12 mouse cellular contexts compared by ENCODE assay signal in the genomic region with DNA sequence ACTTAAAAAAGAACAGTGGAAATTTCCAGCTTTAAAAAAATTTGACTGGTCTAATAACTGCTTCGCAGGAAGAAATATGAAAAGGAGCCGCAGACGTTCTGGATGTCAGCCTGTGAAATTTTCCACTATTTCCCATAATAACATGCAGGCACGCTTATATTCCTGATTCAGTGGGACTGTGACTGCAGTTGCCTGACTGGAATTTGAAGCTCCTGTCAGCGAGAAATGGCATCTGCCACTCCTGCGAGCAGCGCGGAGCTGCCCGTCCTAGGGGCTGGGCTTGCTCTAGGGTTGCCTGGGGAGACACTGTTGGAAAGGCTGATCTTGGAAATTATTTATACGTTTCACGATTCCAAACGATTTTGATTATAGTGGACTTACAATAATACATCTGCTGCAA. TPM values are rescaled to one million over a fixed set of nuclear protein-coding genes. Genes with fewer than 3 reads are reported as not detected.
DNase-seq lines count a peak whose midpoint lies in the region; ATAC-seq and TF ChIP-seq lines count a peak whose summit lies in the region.
"Had no signal": no experiment of that assay in that cellular context is flagged by ENCODE, and none has a peak within 500 bp of the region (broad histone marks: within the 10 kb centered on the region; RNA-seq: fewer than 3 reads in every experiment).

No protein-coding gene starts in this region.

- WGBS in heart, embryonic 14.5 days: 35% methylated on average over 12 of the region's 12 CpGs
- WGBS in liver, postnatal 0 days (ENCODE audit: insufficient replicate concordance): 76% methylated on average over 12 of the region's 12 CpGs

- peak overlapping the region; percentile 2; the same call in 1 of the 2 replicates for H3K4me2 ChIP-seq in heart, embryonic 14.5 days (ENCODE audit: low read length)
- no peak overlapping the region for H3K4me2 ChIP-seq in liver, postnatal 0 days (ENCODE audit: low read depth, low read length)
- H3K4me2 ChIP-seq: kidney, embryonic 15.5 days; lung, embryonic 15.5 days had no signal

- no peak overlapping the region for H3K4me3 ChIP-seq in heart, embryonic 14.5 days (ENCODE audit: control insufficient read depth in 1 of 2, insufficient read depth in 1 of 2, low read depth in 1 of 2, low read length in 2 of 2)
- H3K4me3 ChIP-seq in liver, postnatal 0 days (ENCODE audit: low read depth, low read length): no peak overlapping the region
- H3K4me3 ChIP-seq: kidney, embryonic 15.5 days; lung, embryonic 15.5 days had no signal

- peak; percentile 55 to 56 for DNase-seq in cerebellum, postnatal 10 days
- DNase-seq in heart, adult 8-10 months (ENCODE audit: low spot score): no peak
- DNase-seq in right cerebral cortex, adult 18-20 months: peak; percentile 19
- DNase-seq in right cerebral cortex, postnatal 10 days (ENCODE audit: low spot score in 2 of 2): no peak
- DNase-seq in liver, postnatal 0 days: no peak
- DNase-seq in Muller cell, postnatal 12 days (ENCODE audit: inconsistent ontology term): no peak
- DNase-seq: cerebellum, adult 11 months; gastrocnemius, postnatal 25 days had no signal

- no peak for ATAC-seq in cerebellum, adult (ENCODE audit: insufficient number of reproducible peaks, low FRiP score, low TSS enrichment)
- ATAC-seq in heart, embryonic 14.5 days (ENCODE audit: insufficient number of reproducible peaks, insufficient read depth, low FRiP score, low read depth): no peak
- ATAC-seq in liver, postnatal 0 days: no peak

- no peaks in the 10 kb centered on the region for H3K36me3 ChIP-seq in heart, embryonic 14.5 days (ENCODE audit: control insufficient read depth, insufficient read depth, low read length)
- no peaks in the 10 kb centered on the region for H3K36me3 ChIP-seq in liver, postnatal 0 days (replicated peaks; ENCODE audit: insufficient read depth, low read length)
- H3K36me3 ChIP-seq: kidney, embryonic 15.5 days; lung, embryonic 15.5 days had no signal

- peaks cover 22 to 51% of the 10 kb centered on the region in 2 experiments for H3K4me1 ChIP-seq in heart, embryonic 14.5 days (ENCODE audit: control insufficient read depth in 2 of 2, insufficient read depth in 2 of 2, low read length in 2 of 2)
- H3K4me1 ChIP-seq in liver, postnatal 0 days (ENCODE audit: insufficient read depth): peaks cover 12% of the 10 kb centered on the region

- no peak overlapping the region for H3K9ac ChIP-seq in heart, embryonic 14.5 days (ENCODE audit: low read length)
- H3K9ac ChIP-seq in liver, postnatal 0 days (replicated peaks): no peak overlapping the region
- H3K9ac ChIP-seq: kidney, embryonic 15.5 days; lung, embryonic 15.5 days had no signal

- TF ChIP-seq CTCF in liver, postnatal 0 days (IDR thresholded peaks at IDR 0.05; ENCODE audit: low read depth): no peak

- H3K27me3 ChIP-seq in heart, embryonic 14.5 days (ENCODE audit: control insufficient read depth, insufficient read depth, low read length): no peaks in the 10 kb centered on the region
- no peaks in the 10 kb centered on the region for H3K27me3 ChIP-seq in liver, postnatal 0 days (ENCODE audit: insufficient read depth, low read length)
- H3K27me3 ChIP-seq: kidney, embryonic 15.5 days; lung, embryonic 15.5 days had no signal

- H3K27ac ChIP-seq in heart, embryonic 14.5 days (replicated peaks in 1 of 2; ENCODE audit: control insufficient read depth in 1 of 2, insufficient read depth in 1 of 2, low read depth in 2 of 2, low read length in 2 of 2): no peak overlapping the region; a peak in 1 of 4 replicates
- H3K27ac ChIP-seq in liver, postnatal 0 days (ENCODE audit: low read depth): no peak overlapping the region
- H3K27ac ChIP-seq: lung, embryonic 15.5 days had no signal

- H3K9me3 ChIP-seq in heart, embryonic 14.5 days (ENCODE audit: control insufficient read depth, low read length): no peaks in the 10 kb centered on the region
- no peaks in the 10 kb centered on the region for H3K9me3 ChIP-seq in liver, postnatal 0 days (ENCODE audit: low read length)
- H3K9me3 ChIP-seq: kidney, embryonic 15.5 days; lung, embryonic 15.5 days had no signal

- TF ChIP-seq EP300 in liver, postnatal 0 days (IDR thresholded peaks at IDR 0.05; ENCODE audit: low read depth): no peak

RNA-seq across cellular contexts. Expression of gene Ncoa3, which starts 17.9 kb away (rescaled TPM):
- polyA plus RNA-seq in heart, embryonic 14.5 days (2014; fragmentation: Nextera tagmentation; extraction: Ambion mirVana): 12.5 and 13.1 TPM in 2 replicates
- 10 to 100 TPM; 24.3 to 30.2 (median 28.7) TPM for total RNA-seq in heart, adult 8-10 months (2022)
- polyA plus RNA-seq in liver, postnatal 0 days (2015; fragmentation: Nextera tagmentation; extraction: Ambion mirVana): 3.3 and 3.9 TPM in 2 replicates

Comparison
In these comparisons a context has a peak if more than half of its experiments do, and no peak if none do; other contexts are left out.
1. DNase-seq: peak in cerebellum, postnatal 10 days (2 of 2) and right cerebral cortex, adult 18-20 months (single experiment); none in heart, adult 8-10 months (single experiment), right cerebral cortex, postnatal 10 days (0 of 2), liver, postnatal 0 days (single experiment) and Muller cell, postnatal 12 days (single experiment).